Mouse (Mus musculus) inflammation-experienced regulatory T-cells, adult 6 months (primary cell): Measurements from ENCODE around the gene Lrrc47. TPM values are rescaled to one million over a fixed set of nuclear protein-coding genes. Genes with fewer than 3 reads are reported as not detected.

Source experiments
- ATAC-seq: one replicate; pipeline ENCODE4 v1.8.0; 2017
- polyA plus RNA-seq, 3 experiments: library from polyadenylated mRNA; unstranded; fragments of 100-300 nt; shearing (Covaris generic); gene quantifications; one replicate each; pipeline ENCODE4 v1.2.1; 2017

Gene Lrrc47
- polyA plus RNA-seq, 3 experiments from 2014 or later = 4.8 to 6.2 (median 6.2) TPM

- no peak for ATAC-seq
Measured at GRCm38 (mm10) chr4:154023754-154024601, 12.4 kb downstream of the Lrrc47 start.

DNA sequence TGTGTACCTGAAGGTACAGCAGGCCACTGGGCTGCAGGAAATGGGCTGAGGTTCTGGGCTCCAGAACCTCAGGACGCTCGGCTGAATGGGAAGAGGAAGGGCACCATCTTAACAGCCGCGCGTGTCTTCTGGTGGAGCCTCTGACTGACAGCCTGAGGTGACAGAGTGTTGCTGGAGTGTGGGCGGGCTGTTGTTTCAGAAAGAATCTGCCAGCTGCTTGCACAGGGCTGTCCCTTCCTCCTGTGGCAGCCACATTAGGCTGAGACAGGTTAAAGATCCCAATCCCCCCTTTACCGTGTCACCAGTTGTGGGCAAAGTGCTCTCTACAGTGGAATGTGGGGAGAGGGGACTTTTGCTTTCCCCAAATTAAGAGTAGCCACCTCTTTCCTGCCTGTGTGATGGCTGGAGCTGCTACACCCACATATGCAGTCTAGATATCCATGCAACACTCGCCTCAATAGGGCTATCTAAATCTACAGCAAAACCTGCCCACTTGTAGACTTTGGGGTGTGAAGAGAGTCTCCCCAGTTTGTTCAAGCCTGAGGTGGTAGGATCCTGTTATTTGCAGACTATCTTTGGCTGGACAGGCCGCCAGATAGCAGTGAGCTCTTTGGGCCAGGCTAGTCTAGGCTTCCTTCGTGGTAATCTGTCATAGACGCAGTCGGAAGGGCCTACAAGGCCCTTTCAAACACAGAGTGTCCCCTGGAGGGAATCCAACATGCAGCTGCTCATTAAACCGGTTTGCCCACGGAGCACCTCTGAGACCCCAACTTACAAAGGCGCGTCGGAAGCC, 13.4 kb downstream of the Lrrc47 start:
- ATAC-seq = no peak

GRCm38 (mm10) chr4:154025641-154026440, 14.3 kb downstream of the Lrrc47 start, which contains the start of gene Smim1:
Smim1 (minus strand) TSS chr4:154026230.
- ATAC-seq = no peak

- no peak for ATAC-seq
Measured at GRCm38 (mm10) chr4:154026441-154026761, 14.9 kb downstream of the Lrrc47 start.

DNA sequence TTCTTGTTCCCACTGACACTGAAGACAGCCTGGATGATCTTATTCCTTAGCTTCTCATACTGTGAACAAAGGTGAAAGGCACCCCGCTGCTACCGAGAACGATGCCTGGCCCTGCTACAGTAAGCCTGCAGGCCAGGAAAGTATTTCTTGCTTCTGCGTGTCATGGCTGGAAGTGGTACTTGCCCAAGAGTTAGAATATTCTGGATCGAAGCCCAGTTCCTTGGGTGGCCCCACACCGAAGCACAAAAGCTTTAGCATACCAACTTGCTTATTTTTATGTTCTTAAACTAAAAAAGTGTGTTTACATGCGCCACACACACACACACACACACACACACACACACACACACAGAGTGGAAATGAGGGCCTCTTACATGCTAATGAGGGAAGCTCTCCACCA, 16.5 kb downstream of the Lrrc47 start:
- ATAC-seq = no peak

DNA sequence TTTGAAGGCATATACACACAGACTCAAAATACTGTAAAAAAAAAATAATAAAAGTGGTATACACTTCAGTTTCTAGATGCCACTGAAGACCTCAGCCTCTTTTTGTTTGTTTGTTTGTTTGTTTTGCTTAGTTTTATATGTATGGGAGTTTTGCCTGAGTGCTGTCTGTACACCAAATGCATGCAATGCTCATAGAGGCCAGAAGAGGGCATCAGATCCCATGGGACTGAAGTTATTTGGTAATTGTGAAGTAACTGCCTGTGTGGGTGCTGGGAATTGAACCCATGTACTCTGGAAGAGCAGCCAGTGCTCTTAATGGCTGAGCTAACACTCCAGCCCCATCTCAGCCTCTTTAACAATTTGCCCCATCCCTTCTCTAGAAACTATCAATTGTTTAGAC, 17.1 kb downstream of the Lrrc47 start:
- ATAC-seq = no peak

- no peak for ATAC-seq
Measured at GRCm38 (mm10) chr4:154037123-154037522, 25.6 kb downstream of the Lrrc47 start.

DNA sequence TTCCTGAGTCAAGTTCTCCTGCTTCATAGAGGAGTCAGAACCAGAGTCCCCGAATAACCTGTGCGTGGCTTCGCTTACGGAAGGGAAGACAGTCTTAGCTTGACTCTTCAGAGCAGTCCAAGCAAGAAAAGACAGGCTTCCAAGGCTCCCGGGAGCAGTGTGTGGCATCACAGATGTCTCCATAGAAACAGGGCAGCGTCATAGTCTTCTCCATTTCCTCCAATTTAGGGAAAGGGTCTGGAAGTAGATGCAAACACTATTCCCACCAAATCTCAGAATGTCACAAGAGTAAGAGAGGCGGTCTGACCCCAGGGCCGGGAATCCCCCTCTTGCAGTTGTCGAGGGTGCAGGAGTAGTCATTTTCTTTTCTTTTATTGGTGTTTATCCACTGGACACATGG, 31.0 kb downstream of the Lrrc47 start, which contains the start of gene Ccdc27:
TSS of gene Ccdc27 (minus strand) at position 101 of the 400 bp plus-strand sequence.
- ATAC-seq = no peak

DNA sequence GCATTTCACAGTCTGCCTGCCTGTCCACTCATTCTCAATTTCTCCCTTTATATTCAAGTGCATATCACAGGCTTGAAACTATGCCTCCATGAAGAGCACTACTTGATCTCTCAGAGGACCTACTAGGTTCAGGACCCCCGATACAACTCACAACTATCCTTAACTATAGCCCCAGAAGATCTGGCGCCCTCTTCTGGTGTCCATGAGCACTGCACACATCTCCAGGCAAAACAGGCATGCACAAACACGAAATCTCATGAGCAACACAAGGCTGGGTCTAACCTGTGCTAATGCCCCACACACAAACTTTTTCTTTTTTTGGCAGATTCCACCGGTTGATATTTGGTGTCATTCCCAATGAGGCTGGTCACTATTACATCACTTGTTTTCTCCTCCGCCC, 34.3 kb downstream of the Lrrc47 start:
- no peak for ATAC-seq

DNA sequence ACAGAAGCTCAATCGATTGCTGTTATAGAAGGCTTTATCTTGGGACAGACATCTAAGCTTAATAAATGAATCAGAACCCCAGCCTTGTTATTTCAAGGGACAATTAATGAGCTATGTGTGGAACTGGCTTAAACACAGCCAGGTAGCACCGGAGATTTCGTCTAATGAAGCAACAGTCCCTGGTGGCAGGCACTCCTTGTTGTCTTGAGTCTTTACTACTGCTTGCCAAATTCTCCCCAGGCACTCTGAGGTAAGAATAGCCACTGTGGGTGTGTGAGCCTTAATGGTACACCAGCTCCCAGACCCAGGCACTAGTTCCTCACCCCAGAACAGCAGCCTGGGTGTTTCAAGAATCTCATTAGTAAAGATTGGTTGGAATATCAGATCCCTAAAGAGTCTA, 39.9 kb downstream of the Lrrc47 start:
- ATAC-seq = no peak

GRCm38 (mm10) chr4:154053065-154053464, 41.5 kb downstream of the Lrrc47 start:
- no peak for ATAC-seq

DNA sequence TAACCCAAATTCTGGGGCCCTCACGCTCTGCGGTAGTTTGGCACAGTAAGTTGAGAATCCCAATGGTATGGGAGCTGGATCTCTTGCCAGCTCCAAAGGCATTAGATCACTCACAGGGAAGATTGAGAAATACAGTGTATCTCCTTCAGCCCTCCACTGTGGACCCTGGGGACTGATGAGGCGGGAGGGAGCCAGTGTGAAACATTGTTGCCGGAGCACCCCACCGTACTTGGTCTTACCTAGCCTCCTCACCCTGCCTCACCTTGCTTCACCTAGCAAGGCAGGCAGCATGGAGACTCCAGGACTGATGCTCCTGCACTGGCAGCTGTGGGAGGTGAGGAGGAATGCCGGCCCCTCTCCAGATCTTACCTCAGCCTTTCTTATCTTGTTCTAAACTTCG, 44.0 kb downstream of the Lrrc47 start:
- ATAC-seq = no peak

GRCm38 (mm10) chr4:154056046-154056445, 44.5 kb downstream of the Lrrc47 start:
- no peak for ATAC-seq

DNA sequence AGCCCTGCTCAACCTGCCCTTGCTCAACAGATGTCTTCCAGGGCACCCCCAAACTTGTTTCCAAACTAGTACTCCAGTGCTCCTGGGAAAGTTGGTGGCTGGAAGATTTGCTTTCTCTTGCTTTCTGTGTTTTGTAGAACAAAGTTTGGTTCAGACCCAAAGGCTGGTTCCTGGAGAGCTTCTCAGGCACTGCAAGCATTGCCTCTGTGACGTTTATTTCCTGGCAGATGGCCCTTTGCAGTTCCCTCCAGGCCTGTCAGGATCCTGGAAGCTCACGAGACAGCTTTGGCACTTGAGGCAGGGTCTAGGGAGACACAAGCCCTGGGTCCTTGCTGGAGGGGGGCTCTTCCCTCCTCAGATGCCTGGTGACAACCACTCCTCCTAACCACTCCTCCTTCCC, 45.1 kb downstream of the Lrrc47 start:
- no peak for ATAC-seq

DNA sequence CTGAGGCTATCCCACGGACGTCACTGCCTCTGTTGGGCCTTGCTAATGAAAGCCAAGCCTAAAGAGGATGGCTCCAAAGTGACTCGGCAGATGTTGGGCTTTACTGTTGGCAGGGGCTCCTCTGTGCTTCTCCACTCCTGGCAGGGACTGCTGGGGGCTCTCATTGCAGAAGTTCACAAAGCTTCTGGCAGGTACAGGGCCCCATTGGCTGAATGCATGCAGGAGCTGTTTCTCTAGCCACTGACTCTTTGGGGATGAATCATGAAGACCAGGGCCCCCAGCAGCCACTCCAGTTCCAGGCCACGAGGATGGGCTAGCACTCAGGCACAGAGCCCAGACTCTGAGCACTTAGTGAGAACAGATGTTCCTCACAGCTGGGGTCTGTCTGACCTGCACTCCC, 46.2 kb downstream of the Lrrc47 start:
- ATAC-seq = no peak

GRCm38 (mm10) chr4:154064827-154065773, 53.6 kb downstream of the Lrrc47 start:
- ATAC-seq = no peak

DNA sequence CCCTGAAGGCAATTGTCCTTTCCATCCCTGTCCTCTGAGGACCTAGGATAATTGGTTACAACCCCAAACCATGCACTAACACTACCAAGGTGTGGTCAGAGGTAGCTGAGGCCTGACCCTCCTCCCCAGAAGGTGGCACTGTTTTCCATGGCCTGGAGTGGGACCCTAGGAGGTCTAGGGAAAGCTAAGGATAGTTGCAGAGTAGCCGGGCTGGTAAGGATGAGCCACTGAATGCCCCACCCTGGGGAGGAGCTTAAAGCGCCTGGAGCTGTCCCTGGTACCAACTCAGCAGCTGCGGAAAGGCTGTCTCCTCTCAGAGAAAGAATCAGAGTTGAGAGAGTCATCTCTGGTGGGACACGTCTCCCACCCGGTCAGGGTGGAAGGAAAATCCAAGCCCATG, 59.4 kb downstream of the Lrrc47 start:
- no peak for ATAC-seq
